Mouse (Mus musculus) CH12.LX (cell line): ENCODE data around the gene Gnai2. TPM values are rescaled to one million over a fixed set of nuclear protein-coding genes. Genes with fewer than 3 reads are reported as not detected.

Experiments
- DNase-seq: peaks from one replicate; pipeline ENCODE4 v3.0.0-alpha.2; 2013; ENCODE audit errors: extremely low read depth
- H3K27ac ChIP-seq: 2 replicates; pipeline ENCODE4 v1.5.1; 2012; ENCODE audit warnings: low read depth, mild to moderate bottlenecking, control low read depth, moderate library complexity; ENCODE audit not compliant: insufficient read depth
- H3K27me3 ChIP-seq: replicated peaks from 2 replicates; pipeline ENCODE3; 2012; ENCODE audit warnings: inconsistent platforms
- H3K36me3 ChIP-seq, 2 experiments: replicated peaks in 1 of 2; 2 replicates each; pipeline versions ENCODE3 to v1.6.1; 2012; ENCODE audit warnings: inconsistent platforms in 1 of 2, low read length in 1 of 2, mild to moderate bottlenecking in 1 of 2, mixed read lengths in 1 of 2, moderate library complexity in 1 of 2; ENCODE audit not compliant: control insufficient read depth in 1 of 2, insufficient read depth in 1 of 2
- H3K4me1 ChIP-seq, 2 experiments: 2 replicates each; pipeline ENCODE4 v1.6.1; 2012; ENCODE audit warnings: inconsistent platforms in 1 of 2, moderate library complexity in 1 of 2; ENCODE audit not compliant: insufficient read depth in 2 of 2, control insufficient read depth in 1 of 2
- H3K4me2 ChIP-seq: 2 replicates; pipeline ENCODE4 v1.6.1; 2012; ENCODE audit warnings: low read depth, mild to moderate bottlenecking, control low read depth; ENCODE audit not compliant: poor library complexity, insufficient read depth, severe bottlenecking
- H3K4me3 ChIP-seq, 3 experiments: fragments of 150-350 bp in 1 of 3; sonication (generic) in 1 of 3; replicated peaks in 1 of 3; 2 replicates each; pipeline versions ENCODE3 to v1.5.1; 2011 to 2012; ENCODE audit warnings: low read depth in 2 of 3, low read length in 2 of 3, mild to moderate bottlenecking in 2 of 3, moderate library complexity in 2 of 3, control low read depth in 1 of 3, improper control_type of control experiment in 1 of 3, inconsistent platforms in 1 of 3, mixed read lengths in 1 of 3; ENCODE audit not compliant: poor library complexity in 1 of 3
- H3K79me2 ChIP-seq: replicated peaks from 2 replicates; pipeline ENCODE4 v1.6.1; 2012; ENCODE audit warnings: mild to moderate bottlenecking, moderate library complexity; ENCODE audit not compliant: control insufficient read depth, poor library complexity, insufficient read depth, severe bottlenecking; ENCODE audit errors: extremely low read depth
- H3K9ac ChIP-seq: 2 replicates; pipeline ENCODE4 v1.6.1; 2012; ENCODE audit warnings: low read depth, mild to moderate bottlenecking, control low read depth, moderate library complexity; ENCODE audit not compliant: insufficient read depth
- H3K9me3 ChIP-seq: replicated peaks from 2 replicates; pipeline ENCODE3; 2012; ENCODE audit warnings: low read length, inconsistent platforms, mixed read lengths
- BHLHE40 ChIP-seq: IDR thresholded peaks from 2 replicates; pipeline ENCODE4 v1.6.1; 2011; ENCODE audit warnings: mild to moderate bottlenecking, low read depth, low read length, improper control_type of control experiment
- CHD1 ChIP-seq: IDR thresholded peaks from 2 replicates; pipeline ENCODE4 v1.6.1; 2012; ENCODE audit warnings: low read depth, low read length, improper control_type of control experiment, inconsistent platforms
- CHD2 ChIP-seq: IDR thresholded peaks from 2 replicates; pipeline ENCODE4 v1.6.1; 2011; ENCODE audit warnings: low read length, improper control_type of control experiment
- CTCF ChIP-seq, 2 experiments: IDR thresholded peaks in 1 of 2; conservative IDR thresholded peaks in 1 of 2; 2 replicates each; pipeline ENCODE4 v1.5.1; 2011 to 2012; ENCODE audit warnings: low read depth in 2 of 2, low read length in 2 of 2, improper control_type of control experiment in 1 of 2, inconsistent platforms in 1 of 2, mild to moderate bottlenecking in 1 of 2, moderate library complexity in 1 of 2
- EP300 ChIP-seq: IDR thresholded peaks from 2 replicates; pipeline ENCODE4 v1.6.1; 2011; ENCODE audit warnings: low read length, improper control_type of control experiment
- ETS1 ChIP-seq: conservative IDR thresholded peaks from 2 replicates; pipeline ENCODE4 v1.6.1; 2012; ENCODE audit warnings: low read depth, mild to moderate bottlenecking, inconsistent platforms, low read length, improper control_type of control experiment, moderate library complexity
- GABPA ChIP-seq: IDR thresholded peaks from 2 replicates; pipeline ENCODE4 v1.6.1; 2012; ENCODE audit warnings: low read depth, low read length, improper control_type of control experiment, inconsistent platforms; ENCODE audit not compliant: insufficient replicate concordance
- IRF4 ChIP-seq: IDR thresholded peaks from 2 replicates; pipeline ENCODE4 v1.6.1; 2014; ENCODE audit warnings: low read depth, mild to moderate bottlenecking, inconsistent platforms, low read length, improper control_type of control experiment
- JUN ChIP-seq: IDR thresholded peaks from 2 replicates; pipeline ENCODE4 v1.6.1; 2011; ENCODE audit warnings: low read depth, mild to moderate bottlenecking, low read length, improper control_type of control experiment, moderate library complexity; ENCODE audit not compliant: insufficient read depth
- JUND ChIP-seq: conservative IDR thresholded peaks from 2 replicates; pipeline ENCODE4 v1.6.1; 2011; ENCODE audit warnings: low read depth, low read length, improper control_type of control experiment
- KAT2A ChIP-seq: IDR thresholded peaks from 2 replicates; pipeline ENCODE4 v1.6.1; 2012; ENCODE audit warnings: low read length, improper control_type of control experiment, inconsistent platforms; ENCODE audit not compliant: insufficient replicate concordance
- MAX ChIP-seq: IDR thresholded peaks from 2 replicates; pipeline ENCODE4 v1.6.1; 2011; ENCODE audit warnings: low read length, improper control_type of control experiment
- MEF2A ChIP-seq: IDR thresholded peaks from 2 replicates; pipeline ENCODE4 v1.6.1; 2014; ENCODE audit warnings: low read depth, mild to moderate bottlenecking, inconsistent platforms, low read length, improper control_type of control experiment, borderline replicate concordance
- MXI1 ChIP-seq: IDR thresholded peaks from 2 replicates; pipeline ENCODE4 v1.6.1; 2011; ENCODE audit warnings: mild to moderate bottlenecking, low read depth, low read length, improper control_type of control experiment
- MYC ChIP-seq: IDR thresholded peaks from 2 replicates; pipeline ENCODE4 v1.6.1; 2011; ENCODE audit warnings: low read depth, mild to moderate bottlenecking, improper control_type of control experiment, low read length
- NELFE ChIP-seq: IDR thresholded peaks from 2 replicates; pipeline ENCODE4 v1.6.1; 2011; ENCODE audit warnings: low read depth, low read length, improper control_type of control experiment
- PAX5 ChIP-seq: IDR thresholded peaks from 2 replicates; pipeline ENCODE4 v1.6.1; 2012; ENCODE audit warnings: low read length, inconsistent platforms, mixed read lengths
- POLR2A ChIP-seq: IDR thresholded peaks from 2 replicates; pipeline ENCODE4 v1.6.1; 2011; ENCODE audit warnings: low read depth, mild to moderate bottlenecking, improper control_type of control experiment, low read length
- RAD21 ChIP-seq: IDR thresholded peaks from 2 replicates; pipeline ENCODE4 v1.6.1; 2011; ENCODE audit warnings: low read depth, mild to moderate bottlenecking, low read length, improper control_type of control experiment, moderate library complexity
- SMC3 ChIP-seq: IDR thresholded peaks from 2 replicates; pipeline ENCODE4 v1.6.1; 2011; ENCODE audit warnings: low read depth, low read length, improper control_type of control experiment
- TBP ChIP-seq: conservative IDR thresholded peaks from 2 replicates; pipeline ENCODE4 v1.6.1; 2011; ENCODE audit warnings: low read depth, low read length, improper control_type of control experiment
- TCF12 ChIP-seq: IDR thresholded peaks from 2 replicates; pipeline ENCODE4 v1.6.1; 2014; ENCODE audit warnings: low read depth, mild to moderate bottlenecking, inconsistent platforms, low read length, improper control_type of control experiment
- UBTF ChIP-seq: IDR thresholded peaks from 2 replicates; pipeline ENCODE4 v1.6.1; 2012; ENCODE audit warnings: low read depth, mild to moderate bottlenecking, inconsistent platforms, low read length, improper control_type of control experiment, moderate library complexity
- USF1 ChIP-seq: IDR thresholded peaks from 2 replicates; pipeline ENCODE4 v1.6.1; 2014; ENCODE audit warnings: low read depth, mild to moderate bottlenecking, inconsistent platforms, low read length, improper control_type of control experiment
- USF2 ChIP-seq: conservative IDR thresholded peaks from 2 replicates; pipeline ENCODE4 v1.6.1; 2011; ENCODE audit warnings: low read depth, low read length, improper control_type of control experiment
- ZMIZ1 ChIP-seq: IDR thresholded peaks from 2 replicates; pipeline ENCODE4 v1.6.1; 2012; ENCODE audit warnings: low read depth, mild to moderate bottlenecking, inconsistent platforms, low read length, improper control_type of control experiment
- ZNF384 ChIP-seq: IDR thresholded peaks from 2 replicates; pipeline ENCODE4 v1.6.1; 2012; ENCODE audit warnings: low read depth, low read length, improper control_type of control experiment, inconsistent platforms
- dilution Hi-C: fragments of 300-500 bp; cut with MboI; formaldehyde crosslinking; loops from 2 replicates; pipeline ENCODE4 v1.14.3; 2020; ENCODE audit warnings: low sequenced_read_pairs; ENCODE audit not compliant: extremely low pct_unique_long_range_greater_than_20kb, extremely low pct_ligation_motif_present
- in situ Hi-C: fragments of 300-500 bp; cut with MboI; formaldehyde crosslinking; loops from 3 replicates; pipeline ENCODE4 v1.14.3; 2019; ENCODE audit warnings: low sequenced_read_pairs, low pct_ligation_motif_present, low pct_unique_long_range_greater_than_20kb, mixed read lengths
- polyA plus RNA-seq: library from polyadenylated mRNA; unstranded; fragments of >175 nt; gene quantifications from 2 replicates; pipeline ENCODE4 v1.2.1, GENCODE M21; 2012; ENCODE audit warnings: low read depth; ENCODE audit not compliant: insufficient read length
- total RNA-seq, 2 experiments: library from RNA; depleted of rRNA; stranded (reverse); fragments of 300-350 nt in 1 of 2; fragments of >200 nt in 1 of 2; gene quantifications; 2 replicates each; pipeline ENCODE4 v1.2.3; 2012 to 2014

Gene Gnai2
- total and polyA plus RNA-seq, 3 experiments, result 86.2 to 262 (median 154) TPM

GRCm38 (mm10) chr9:107620954-107621353 lies 14.2 kb downstream of the Gnai2 start:
- H3K27me3 ChIP-seq, result no peaks in the 10 kb centered on the region
- peaks cover 62 to 90% of the 10 kb centered on the region in 2 experiments for H3K36me3 ChIP-seq
- H3K4me3 ChIP-seq, result no peak overlapping the region
- TF ChIP-seq PAX5 (no peak), MEF2A (no peak), ETS1 (no peak), JUN (no peak), TCF12 (no peak), POLR2A (no peak), CTCF (conservative IDR thresholded peaks at IDR 0.05 in 1 of 2, IDR thresholded peaks at IDR 0.05 in 1 of 2; ENCODE audit: low read depth in 2 of 2, low read length in 2 of 2) (no peak), USF1 (no peak), CHD1 (no peak), TBP (no peak), KAT2A (no peak), SMC3 (no peak), USF2 (no peak), ZMIZ1 (no peak)
- peaks cover 13 to 23% of the 10 kb centered on the region in 2 experiments for H3K4me1 ChIP-seq
- no peak overlapping the region for H3K4me2 ChIP-seq
- dilution Hi-C loops (no loop called here), in situ Hi-C loops (no loop called here)
- peaks cover 16% of the 10 kb centered on the region for H3K79me2 ChIP-seq
- DNase-seq, result no peak
- no peaks in the 10 kb centered on the region for H3K9me3 ChIP-seq
- no peak overlapping the region for H3K9ac ChIP-seq
- H3K27ac ChIP-seq, result no peak overlapping the region

GRCm38 (mm10) chr9:107619546-107619879 lies 15.7 kb downstream of the Gnai2 start:
- no peak overlapping the region for H3K4me2 ChIP-seq
- H3K4me3 ChIP-seq, result no peak overlapping the region
- H3K4me1 ChIP-seq, result peaks cover 5 to 9% of the 10 kb centered on the region in 2 experiments
- no peaks in the 10 kb centered on the region for H3K9me3 ChIP-seq
- TF ChIP-seq MXI1 (no peak), JUND (no peak), CHD1 (no peak), MYC (no peak), MEF2A (no peak), CTCF (conservative IDR thresholded peaks at IDR 0.05 in 1 of 2, IDR thresholded peaks at IDR 0.05 in 1 of 2; ENCODE audit: low read depth in 2 of 2, low read length in 2 of 2) (no peak), BHLHE40 (no peak), NELFE (no peak), UBTF (no peak), PAX5 (no peak), EP300 (no peak), ZNF384 (no peak), IRF4 (no peak), JUN (no peak), KAT2A (no peak), CHD2 (no peak), MAX (no peak), RAD21 (no peak), GABPA (no peak)
- TF ChIP-seq, all 38 proteins: peak for 0
- dilution Hi-C loops, result no loop called here
- Histone ChIP-seq H3K36me3 (peaks cover 65 to 90% of the 10 kb centered on the region in 2 experiments), H3K79me2 (peaks cover 16% of the 10 kb centered on the region), H3K27me3 (no peaks in the 10 kb centered on the region), H3K27ac (no peak overlapping the region), H3K9ac (no peak overlapping the region)
- DNase-seq, result no peak
- in situ Hi-C loops, result no loop called here
